Mouse (Mus musculus): ENCODE results near the gene Pex6.

- TF ChIP-seq CTCF (conservative IDR thresholded peaks at IDR 0.05; ENCODE audit: insufficient read depth, insufficient read length, low read depth, low read length): no peak
- no peak for TF ChIP-seq POLR2A (IDR thresholded peaks at IDR 0.05; ENCODE audit: low read depth, low read length)
Measured at GRCm38 (mm10) chr17:46703971-46704886, 7.0 kb upstream of the Pex6 start.
